Mouse (Mus musculus) hindbrain, embryonic 12.5 days (tissue): ENCODE data around the gene Ptprn2. TPM values are rescaled to one million over a fixed set of nuclear protein-coding genes. Genes with fewer than 3 reads are reported as not detected.

ENCODE experiments used
- ATAC-seq: fragments of 200-750 bp; cut with Nextera tagmentation; 2 replicates; pipeline ENCODE4 v1.8.0; 2017; ENCODE audit warnings: moderate TSS enrichment; ENCODE audit not compliant: low FRiP score
- H3K27ac ChIP-seq: fragments of 300-500 bp; sonication (generic); 2 replicates; pipeline ENCODE4 v1.5.1; 2016; ENCODE audit warnings: mild to moderate bottlenecking
- H3K27me3 ChIP-seq: fragments of 300-500 bp; sonication (generic); 2 replicates; pipeline ENCODE4 v1.6.1; 2016; ENCODE audit warnings: mild to moderate bottlenecking
- H3K36me3 ChIP-seq: fragments of 300-500 bp; sonication (generic); 2 replicates; pipeline ENCODE4 v1.6.1; 2016; ENCODE audit warnings: mild to moderate bottlenecking
- H3K4me1 ChIP-seq: fragments of 300-500 bp; sonication (generic); 2 replicates; pipeline ENCODE4 v1.6.1; 2016
- H3K4me2 ChIP-seq: fragments of 300-500 bp; sonication (generic); replicated peaks from 2 replicates; pipeline ENCODE4 v1.6.1; 2016; ENCODE audit warnings: mild to moderate bottlenecking
- H3K4me3 ChIP-seq: fragments of 300-500 bp; sonication (generic); 2 replicates; pipeline ENCODE4 v1.5.1; 2016; ENCODE audit warnings: mild to moderate bottlenecking
- H3K9ac ChIP-seq: fragments of 300-500 bp; sonication (generic); 2 replicates; pipeline ENCODE4 v1.6.1; 2016; ENCODE audit warnings: mild to moderate bottlenecking, moderate library complexity
- H3K9me3 ChIP-seq: fragments of 300-500 bp; sonication (generic); replicated peaks from 2 replicates; pipeline ENCODE4 v1.6.1; 2016; ENCODE audit warnings: mild to moderate bottlenecking
- WGBS: fragments of 180-500 bp; shearing (Covaris S2); methylation state at CpG from one replicate; pipeline ENCODE4 v1.1.7; 2016; 5-methylcytosine and 5-hydroxymethylcytosine counted together
- polyA plus RNA-seq: library from polyadenylated mRNA; unstranded; fragments of >200 nt; fragmentation: Nextera tagmentation; extraction: Ambion mirVana; gene quantifications from 2 replicates; pipeline ENCODE4 v1.2.1, GENCODE M21; 2016

Gene Ptprn2
- polyA plus RNA-seq, 1 experiment from 2014 or later, result 7.5 TPM

GRCm38 (mm10) chr12:117115254-117115865 lies 629.8 kb downstream of the Ptprn2 start:
- peaks cover 4% of the 10 kb centered on the region; the same call in 1 of the 2 replicates for H3K4me1 ChIP-seq
- no peak overlapping the region for H3K9ac ChIP-seq
- 48% methylated on average over 10 of the region's 10 CpGs for WGBS
- ATAC-seq, result peak; percentile 71
- no peak overlapping the region for H3K4me2 ChIP-seq
- H3K27me3 ChIP-seq, result peaks cover 37% of the 10 kb centered on the region
- peak overlapping the region; percentile 56 for H3K27ac ChIP-seq
- H3K4me3 ChIP-seq, result no peak overlapping the region
- no peaks in the 10 kb centered on the region for H3K36me3 ChIP-seq
- H3K9me3 ChIP-seq, result no peaks in the 10 kb centered on the region

GRCm38 (mm10) chr12:117127078-117127477 lies 641.6 kb downstream of the Ptprn2 start:
- H3K4me3 ChIP-seq, result no peak overlapping the region
- ATAC-seq, result no peak
- H3K27ac ChIP-seq, result no peak overlapping the region
- no peaks in the 10 kb centered on the region for H3K36me3 ChIP-seq
- H3K27me3 ChIP-seq, result peaks cover 4% of the 10 kb centered on the region; the same call in 1 of the 2 replicates
- no peak overlapping the region for H3K4me2 ChIP-seq
- 90% methylated on average over 3 of the region's 3 CpGs for WGBS
- H3K9me3 ChIP-seq, result no peaks in the 10 kb centered on the region
- H3K4me1 ChIP-seq, result no peaks in the 10 kb centered on the region
- no peak overlapping the region for H3K9ac ChIP-seq

DNA sequence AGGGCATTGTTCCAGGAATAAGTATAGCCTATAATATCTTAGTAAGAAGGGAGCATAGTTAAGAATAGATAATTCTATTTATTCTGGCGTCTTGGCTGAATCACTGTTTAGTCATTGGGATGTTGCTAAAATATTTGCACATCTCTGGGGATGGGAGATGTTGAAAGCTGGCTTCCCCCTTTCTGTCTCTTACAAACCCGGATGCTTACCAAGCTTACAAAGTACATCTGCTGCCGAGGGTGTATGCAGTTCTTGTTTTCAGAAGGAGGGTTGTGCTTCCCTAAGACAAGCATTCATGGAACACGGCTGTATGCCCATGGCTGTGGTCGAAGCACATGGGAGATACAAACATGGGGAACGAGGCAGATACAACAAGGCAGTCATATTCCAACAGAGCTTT lies 642.0 kb downstream of the Ptprn2 start:
- 85% methylated on average over 6 of the region's 6 CpGs for WGBS
- Histone ChIP-seq H3K27ac (no peak overlapping the region), H3K4me1 (no peaks in the 10 kb centered on the region), H3K27me3 (peaks cover 4% of the 10 kb centered on the region; the same call in 1 of the 2 replicates), H3K36me3 (no peaks in the 10 kb centered on the region), H3K9me3 (no peaks in the 10 kb centered on the region), H3K4me3 (no peak overlapping the region), H3K9ac (no peak overlapping the region), H3K4me2 (no peak overlapping the region)
- ATAC-seq, result no peak

DNA sequence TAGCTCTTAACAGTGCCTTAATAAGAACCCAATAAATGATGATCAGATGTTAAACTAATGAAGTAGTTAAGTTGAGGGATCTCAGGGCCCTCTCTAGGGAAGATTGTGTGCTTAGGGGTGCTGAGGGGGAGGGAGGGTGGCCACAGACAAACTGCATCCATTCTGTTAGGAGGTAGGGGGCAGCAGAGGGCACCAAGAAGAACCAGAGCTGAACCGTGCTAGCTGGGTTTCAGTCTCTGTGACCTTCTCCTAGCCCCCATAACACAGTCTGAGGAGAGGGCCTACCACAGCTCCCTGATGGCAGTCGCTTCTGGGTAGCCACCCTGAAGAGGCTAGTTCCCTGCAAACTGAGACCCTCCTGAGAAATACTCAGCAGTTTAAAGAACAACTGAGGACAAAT lies 646.6 kb downstream of the Ptprn2 start:
- 16% methylated on average over 2 of the region's 2 CpGs for WGBS
- Histone ChIP-seq H3K36me3 (no peaks in the 10 kb centered on the region), H3K9ac (no peak overlapping the region), H3K27me3 (peaks cover 2% of the 10 kb centered on the region; the same call in 1 of the 2 replicates), H3K9me3 (no peaks in the 10 kb centered on the region), H3K27ac (no peak overlapping the region), H3K4me1 (no peaks in the 10 kb centered on the region), H3K4me2 (no peak overlapping the region), H3K4me3 (no peak overlapping the region)
- no peak for ATAC-seq

- Histone ChIP-seq H3K4me3 (no peak overlapping the region), H3K4me2 (no peak overlapping the region), H3K36me3 (no peaks in the 10 kb centered on the region), H3K27ac (no peak overlapping the region), H3K9ac (no peak overlapping the region), H3K4me1 (no peaks in the 10 kb centered on the region), H3K9me3 (no peaks in the 10 kb centered on the region), H3K27me3 (peaks cover 2% of the 10 kb centered on the region; the same call in 1 of the 2 replicates)
- WGBS, result 60% methylated on average over 5 of the region's 5 CpGs
- ATAC-seq, result no peak
Measured at GRCm38 (mm10) chr12:117135205-117135604, 649.7 kb downstream of the Ptprn2 start.

GRCm38 (mm10) chr12:117136472-117137010 lies 651.0 kb downstream of the Ptprn2 start:
- Histone ChIP-seq H3K4me3 (no peak overlapping the region), H3K36me3 (no peaks in the 10 kb centered on the region), H3K9me3 (no peaks in the 10 kb centered on the region), H3K4me2 (no peak overlapping the region), H3K4me1 (no peaks in the 10 kb centered on the region), H3K27ac (no peak overlapping the region), H3K9ac (no peak overlapping the region), H3K27me3 (peaks cover 2% of the 10 kb centered on the region; the same call in 1 of the 2 replicates)
- ATAC-seq, result no peak
- WGBS, result 72% methylated on average over 5 of the region's 5 CpGs

DNA sequence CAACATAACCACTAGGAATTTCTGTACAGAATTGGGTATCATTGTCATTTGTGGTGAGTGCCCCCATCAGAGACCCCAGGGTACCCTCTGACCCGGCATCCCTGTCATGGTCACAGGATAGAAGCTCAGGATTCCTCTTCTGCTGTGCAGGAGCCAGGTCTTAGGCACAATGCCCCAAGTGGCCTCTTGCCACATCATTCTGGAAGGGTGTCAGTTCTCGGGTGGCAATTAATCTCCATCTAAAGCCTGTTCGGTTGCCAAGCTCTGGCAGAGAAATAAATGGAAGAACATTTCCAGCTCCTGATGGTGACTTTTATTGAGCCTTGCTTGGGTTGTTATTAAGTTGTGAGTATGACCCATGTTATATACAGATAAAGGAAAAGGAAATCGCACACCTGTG lies 655.4 kb downstream of the Ptprn2 start:
- no peaks in the 10 kb centered on the region for H3K9me3 ChIP-seq
- ATAC-seq, result no peak
- H3K36me3 ChIP-seq, result no peaks in the 10 kb centered on the region
- WGBS, result 85% methylated on average over 4 of the region's 4 CpGs
- H3K4me3 ChIP-seq, result no peak overlapping the region
- H3K9ac ChIP-seq, result no peak overlapping the region
- H3K27ac ChIP-seq, result no peak overlapping the region
- H3K4me1 ChIP-seq, result no peaks in the 10 kb centered on the region
- H3K4me2 ChIP-seq, result no peak overlapping the region
- H3K27me3 ChIP-seq, result no peaks in the 10 kb centered on the region

DNA sequence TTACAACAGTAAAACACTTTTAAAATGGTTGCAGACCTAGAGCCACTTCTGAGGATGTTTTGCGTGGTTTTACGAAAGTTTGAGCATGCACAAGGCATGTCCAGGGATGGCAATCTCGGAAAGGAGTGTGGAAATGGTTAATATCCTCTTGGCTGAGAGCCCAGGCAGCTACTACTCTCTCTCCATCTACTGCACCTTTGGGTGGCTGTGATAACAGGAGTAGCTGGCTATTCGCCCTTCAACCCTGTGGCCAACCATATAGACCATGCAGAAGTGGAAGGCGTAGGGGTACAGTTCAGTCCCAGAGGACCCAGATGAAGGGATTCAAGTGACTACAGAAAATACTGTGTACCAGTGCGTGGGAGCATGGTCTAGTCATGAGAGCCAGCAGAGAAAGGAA lies 655.9 kb downstream of the Ptprn2 start:
- Histone ChIP-seq H3K9ac (no peak overlapping the region), H3K27ac (no peak overlapping the region)
- WGBS, result 91% methylated on average over 6 of the region's 6 CpGs

GRCm38 (mm10) chr12:117149176-117149575 lies 663.7 kb downstream of the Ptprn2 start:
- Histone ChIP-seq H3K27ac (no peak overlapping the region), H3K4me2 (peak overlapping the region; percentile 29), H3K36me3 (no peaks in the 10 kb centered on the region), H3K9ac (no peak overlapping the region), H3K4me3 (no peak overlapping the region), H3K4me1 (peaks cover 33% of the 10 kb centered on the region), H3K9me3 (no peaks in the 10 kb centered on the region), H3K27me3 (peaks cover 28% of the 10 kb centered on the region)
- WGBS, result 5% methylated on average over 7 of the region's 7 CpGs
- no peak for ATAC-seq

More for the DNA sequence above, 655.9 kb downstream of the Ptprn2 start:
- no peak overlapping the region for H3K4me2 ChIP-seq
- no peak overlapping the region for H3K4me3 ChIP-seq
- no peaks in the 10 kb centered on the region for H3K4me1 ChIP-seq
- no peaks in the 10 kb centered on the region for H3K27me3 ChIP-seq
- no peak for ATAC-seq
- no peaks in the 10 kb centered on the region for H3K36me3 ChIP-seq
- no peaks in the 10 kb centered on the region for H3K9me3 ChIP-seq

DNA sequence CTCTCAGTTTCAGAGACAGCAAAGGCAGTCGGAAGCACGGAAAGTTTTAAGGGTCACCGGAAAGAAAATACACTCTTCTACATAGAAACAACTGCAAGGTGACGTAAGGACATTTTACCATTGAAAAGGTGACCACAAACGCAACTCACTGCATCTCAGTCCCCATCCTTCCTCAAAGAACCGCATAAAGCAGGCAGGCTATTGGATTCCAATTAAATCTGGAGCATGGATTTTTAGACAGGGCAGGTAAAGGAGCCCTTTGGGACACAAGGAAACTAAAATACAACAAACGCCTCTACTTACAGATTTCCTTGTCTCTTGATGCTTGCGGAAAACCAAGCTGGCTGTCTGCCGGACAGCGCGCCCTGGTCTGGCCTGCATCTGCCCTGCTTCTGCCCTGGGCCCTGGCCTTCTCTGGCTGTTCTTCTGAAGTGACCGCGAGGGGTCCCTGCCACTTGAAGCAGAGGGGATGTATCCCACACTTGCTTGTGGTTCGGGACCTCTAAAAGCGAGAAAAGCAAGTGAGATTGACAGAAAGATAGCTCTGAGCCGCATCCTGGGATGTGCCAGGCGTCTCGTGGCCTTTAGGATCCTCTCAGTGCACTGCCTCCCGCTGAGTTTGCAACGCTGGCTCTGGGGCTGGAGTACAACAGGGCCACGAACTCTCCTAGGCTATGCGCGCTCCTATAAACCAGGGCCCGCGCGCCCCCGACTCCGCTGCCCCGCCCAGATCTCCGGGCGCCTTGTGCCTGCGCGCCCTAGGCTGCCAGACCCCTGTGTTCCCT lies 665.3 kb downstream of the Ptprn2 start:
- Histone ChIP-seq H3K27ac (peak overlapping the region; percentile 52), H3K4me3 (peak overlapping the region; percentile 23), H3K4me1 (peaks cover 44% of the 10 kb centered on the region), H3K9me3 (no peaks in the 10 kb centered on the region), H3K36me3 (no peaks in the 10 kb centered on the region), H3K9ac (peak overlapping the region; percentile 59), H3K4me2 (peak overlapping the region; percentile 83), H3K27me3 (peaks cover 35% of the 10 kb centered on the region)
- 4% methylated on average over 33 of the region's 33 CpGs for WGBS
- ATAC-seq, result 0 out of 2 replicates have a peak, but pooled peaks have one; percentile 14

DNA sequence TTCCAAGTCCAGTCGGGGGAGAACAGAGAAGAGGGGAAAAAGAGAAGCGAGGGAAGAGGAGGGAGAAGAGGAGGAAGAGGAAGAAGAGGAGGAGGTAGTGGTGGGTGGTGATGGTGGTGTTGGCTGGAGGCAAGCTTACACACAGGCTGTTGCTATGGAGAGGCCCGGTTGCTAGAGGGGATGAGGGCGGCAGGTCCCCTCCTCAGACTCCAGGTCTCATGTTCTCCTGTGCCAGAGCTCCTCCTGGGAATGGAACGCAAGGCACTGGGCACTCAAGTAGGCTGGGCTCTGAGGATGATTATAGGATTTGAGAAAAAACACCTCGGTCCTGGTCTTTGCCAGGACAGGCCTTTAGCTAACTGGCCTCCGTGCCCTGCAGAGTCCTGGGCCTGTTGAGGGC lies 666.1 kb downstream of the Ptprn2 start:
- Histone ChIP-seq H3K4me3 (no peak overlapping the region), H3K4me1 (peaks cover 46% of the 10 kb centered on the region), H3K4me2 (peak overlapping the region; percentile 83), H3K9ac (peak overlapping the region; percentile 59), H3K9me3 (no peaks in the 10 kb centered on the region), H3K27me3 (peaks cover 38% of the 10 kb centered on the region), H3K27ac (peak overlapping the region; percentile 52), H3K36me3 (no peaks in the 10 kb centered on the region)
- 5% methylated on average over 7 of the region's 7 CpGs for WGBS
- no peak for ATAC-seq

GRCm38 (mm10) chr12:117152366-117153165 lies 667.0 kb downstream of the Ptprn2 start:
- Histone ChIP-seq H3K9me3 (no peaks in the 10 kb centered on the region), H3K4me1 (peaks cover 50% of the 10 kb centered on the region), H3K27me3 (peaks cover 38% of the 10 kb centered on the region), H3K4me2 (peak overlapping the region; percentile 83), H3K36me3 (no peaks in the 10 kb centered on the region), H3K27ac (peak overlapping the region; percentile 71), H3K4me3 (peak overlapping the region; percentile 81), H3K9ac (peak overlapping the region; percentile 59; the same call in 1 of the 2 replicates)
- ATAC-seq, result no peak; the same call in 1 of the 2 replicates
- 4% methylated on average over 28 of the region's 28 CpGs for WGBS
